Mouse (Mus musculus): ENCODE measurements around the gene Hsf2. TPM values are rescaled to one million over a fixed set of nuclear protein-coding genes. Genes with fewer than 3 reads are reported as not detected.
A peak's percentile ranks its signal among the peaks of the same experiment; 100 is the strongest.

Gene Hsf2
- total RNA-seq, 1 experiment = 32.0 TPM

- H3K36me3 ChIP-seq (ENCODE audit: control insufficient read depth, insufficient read depth, low read length, poor library complexity, severe bottlenecking) = peaks cover 22% of the 10 kb centered on the region
- no peaks in the 10 kb centered on the region for H3K9me3 ChIP-seq (ENCODE audit: control insufficient read depth, insufficient read depth, low read depth, low read length)
- no peak overlapping the region for H3K9ac ChIP-seq (ENCODE audit: insufficient read depth, low read depth, low read length, poor library complexity, severe bottlenecking)
- H3K4me1 ChIP-seq (ENCODE audit: control insufficient read depth in 2 of 2, insufficient read depth in 2 of 2, low read length in 2 of 2, poor library complexity in 1 of 2) = no peaks in the 10 kb centered on the region
- H3K27ac ChIP-seq (ENCODE audit: insufficient read depth, low read depth, low read length, poor library complexity, severe bottlenecking) = no peak overlapping the region
- no peak for DNase-seq (ENCODE audit: low read depth, low spot score)
- in situ Hi-C loops (cut with MboI; ENCODE audit: low sequenced_read_pairs in 2 of 2, unreplicated experiment in 2 of 2) = loop anchor here in 1 of 2 experiments (25.0 kb wide), 1 partner anchor 973 kb away; the partner anchor contains the start of gene Ccdc138
- no peak overlapping the region for H3K4me3 ChIP-seq (ENCODE audit: insufficient read depth in 1 of 2, low read depth in 1 of 2, low read length in 2 of 2, poor library complexity in 1 of 2, severe bottlenecking in 1 of 2)
- TF ChIP-seq MAFK (IDR thresholded peaks at IDR 0.05; ENCODE audit: insufficient read depth, low read depth, low read length) (no peak), CHD2 (IDR thresholded peaks at IDR 0.05; ENCODE audit: low read depth, low read length) (no peak), ZNF384 (IDR thresholded peaks at IDR 0.05; ENCODE audit: low read depth, low read length) (no peak), ZC3H11A (IDR thresholded peaks at IDR 0.05; ENCODE audit: borderline replicate concordance, low read depth, low read length) (no peak), HCFC1 (IDR thresholded peaks at IDR 0.05; ENCODE audit: borderline replicate concordance, insufficient read depth, low read length) (no peak)
These were observed 28.4 kb downstream of the Hsf2 start for GRCm38 (mm10) chr10:57514616-57515015.

DNA sequence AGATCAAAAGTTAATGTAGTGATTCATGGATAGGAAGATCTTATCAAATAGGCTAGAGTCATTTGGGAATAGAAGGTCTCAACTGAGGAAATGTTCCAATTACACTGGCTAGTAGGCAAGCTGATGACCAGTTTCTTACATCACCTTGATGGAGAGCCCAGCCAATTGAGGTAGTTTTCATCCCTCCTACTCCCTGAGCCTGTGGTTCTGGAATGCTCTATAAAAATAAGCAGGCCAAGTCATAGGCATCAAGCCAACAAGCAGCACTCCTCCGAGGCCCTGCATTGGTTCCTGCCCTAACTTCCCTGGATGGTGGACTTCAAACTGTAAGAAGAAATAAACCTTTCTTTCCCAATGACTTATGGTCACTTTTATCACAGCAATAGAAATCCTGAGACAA is 29.1 kb downstream of the Hsf2 start:
- Histone ChIP-seq H3K4me3 (ENCODE audit: insufficient read depth in 1 of 2, low read depth in 1 of 2, low read length in 2 of 2, poor library complexity in 1 of 2, severe bottlenecking in 1 of 2) (no peak overlapping the region), H3K27ac (ENCODE audit: insufficient read depth, low read depth, low read length, poor library complexity, severe bottlenecking) (no peak overlapping the region), H3K9me3 (ENCODE audit: control insufficient read depth, insufficient read depth, low read depth, low read length) (no peaks in the 10 kb centered on the region), H3K4me1 (ENCODE audit: control insufficient read depth in 2 of 2, insufficient read depth in 2 of 2, low read length in 2 of 2, poor library complexity in 1 of 2) (no peaks in the 10 kb centered on the region), H3K36me3 (ENCODE audit: control insufficient read depth, insufficient read depth, low read length, poor library complexity, severe bottlenecking) (peaks cover 22% of the 10 kb centered on the region), H3K9ac (ENCODE audit: insufficient read depth, low read depth, low read length, poor library complexity, severe bottlenecking) (no peak overlapping the region)
- in situ Hi-C loops (cut with MboI; ENCODE audit: low sequenced_read_pairs in 2 of 2, unreplicated experiment in 2 of 2) = loop anchor here in 1 of 2 experiments (25.0 kb wide), 1 partner anchor 972 kb away; the partner anchor contains the start of gene Ccdc138
- no peak for DNase-seq (ENCODE audit: low read depth, low spot score)
- no peak for TF ChIP-seq HCFC1 (IDR thresholded peaks at IDR 0.05; ENCODE audit: borderline replicate concordance, insufficient read depth, low read length)
- TF ChIP-seq MAFK (IDR thresholded peaks at IDR 0.05; ENCODE audit: insufficient read depth, low read depth, low read length) = no peak
- no peak for TF ChIP-seq ZNF384 (IDR thresholded peaks at IDR 0.05; ENCODE audit: low read depth, low read length)
- no peak for TF ChIP-seq CHD2 (IDR thresholded peaks at IDR 0.05; ENCODE audit: low read depth, low read length)
- no peak for TF ChIP-seq ZC3H11A (IDR thresholded peaks at IDR 0.05; ENCODE audit: borderline replicate concordance, low read depth, low read length)

- Histone ChIP-seq H3K9me3 (ENCODE audit: control insufficient read depth, insufficient read depth, low read depth, low read length) (no peaks in the 10 kb centered on the region), H3K4me3 (ENCODE audit: insufficient read depth in 1 of 2, low read depth in 1 of 2, low read length in 2 of 2, poor library complexity in 1 of 2, severe bottlenecking in 1 of 2) (no peak overlapping the region), H3K36me3 (ENCODE audit: control insufficient read depth, insufficient read depth, low read length, poor library complexity, severe bottlenecking) (peaks cover 3% of the 10 kb centered on the region), H3K4me1 (ENCODE audit: control insufficient read depth in 2 of 2, insufficient read depth in 2 of 2, low read length in 2 of 2, poor library complexity in 1 of 2) (0 out of 4 replicates have a peak, but pooled peaks cover 0 to 3% of the 10 kb centered on the region in 2 experiments), H3K9ac (ENCODE audit: insufficient read depth, low read depth, low read length, poor library complexity, severe bottlenecking) (no peak overlapping the region), H3K27ac (ENCODE audit: insufficient read depth, low read depth, low read length, poor library complexity, severe bottlenecking) (no peak overlapping the region)
- no peak for DNase-seq (ENCODE audit: low read depth, low spot score)
- in situ Hi-C loops (cut with MboI; ENCODE audit: low sequenced_read_pairs in 2 of 2, unreplicated experiment in 2 of 2) = no loop called here
- no peak for TF ChIP-seq HCFC1 (IDR thresholded peaks at IDR 0.05; ENCODE audit: borderline replicate concordance, insufficient read depth, low read length)
- TF ChIP-seq CHD2 (IDR thresholded peaks at IDR 0.05; ENCODE audit: low read depth, low read length) = no peak
- no peak for TF ChIP-seq MAFK (IDR thresholded peaks at IDR 0.05; ENCODE audit: insufficient read depth, low read depth, low read length)
- no peak for TF ChIP-seq ZC3H11A (IDR thresholded peaks at IDR 0.05; ENCODE audit: borderline replicate concordance, low read depth, low read length)
- no peak for TF ChIP-seq ZNF384 (IDR thresholded peaks at IDR 0.05; ENCODE audit: low read depth, low read length)
These were observed 40.3 kb downstream of the Hsf2 start for GRCm38 (mm10) chr10:57526469-57526868.

GRCm38 (mm10) chr10:57531076-57531475 is 44.9 kb downstream of the Hsf2 start:
- in situ Hi-C loops (cut with MboI; ENCODE audit: low sequenced_read_pairs in 2 of 2, unreplicated experiment in 2 of 2) = no loop called here
- no peak overlapping the region for H3K9ac ChIP-seq (ENCODE audit: insufficient read depth, low read depth, low read length, poor library complexity, severe bottlenecking)
- H3K27ac ChIP-seq (ENCODE audit: insufficient read depth, low read depth, low read length, poor library complexity, severe bottlenecking) = no peak overlapping the region
- 0 out of 4 replicates have a peak, but pooled peaks cover 0 to 3% of the 10 kb centered on the region in 2 experiments for H3K4me1 ChIP-seq (ENCODE audit: control insufficient read depth in 2 of 2, insufficient read depth in 2 of 2, low read length in 2 of 2, poor library complexity in 1 of 2)
- H3K4me3 ChIP-seq (ENCODE audit: insufficient read depth in 1 of 2, low read depth in 1 of 2, low read length in 2 of 2, poor library complexity in 1 of 2, severe bottlenecking in 1 of 2) = peak overlapping the region; percentile 2 to 90; a peak in 2 of 4 replicates
- TF ChIP-seq ZC3H11A (IDR thresholded peaks at IDR 0.05; ENCODE audit: borderline replicate concordance, low read depth, low read length) (no peak), MAFK (IDR thresholded peaks at IDR 0.05; ENCODE audit: insufficient read depth, low read depth, low read length) (no peak), CHD2 (IDR thresholded peaks at IDR 0.05; ENCODE audit: low read depth, low read length) (no peak), HCFC1 (IDR thresholded peaks at IDR 0.05; ENCODE audit: borderline replicate concordance, insufficient read depth, low read length) (no peak), ZNF384 (IDR thresholded peaks at IDR 0.05; ENCODE audit: low read depth, low read length) (no peak)
- DNase-seq (ENCODE audit: low read depth, low spot score) = no peak
- no peaks in the 10 kb centered on the region for H3K9me3 ChIP-seq (ENCODE audit: control insufficient read depth, insufficient read depth, low read depth, low read length)
- H3K36me3 ChIP-seq (ENCODE audit: control insufficient read depth, insufficient read depth, low read length, poor library complexity, severe bottlenecking) = no peaks in the 10 kb centered on the region
